Mouse (Mus musculus) ES-Bruce4 (cell line): ENCODE measurements around the gene Gnaq.

Experiments used
- CTCF ChIP-seq: IDR thresholded peaks from one replicate; pipeline ENCODE4 v1.8.1; 2011; ENCODE audit warnings: low read depth, low read length
- EP300 ChIP-seq: IDR thresholded peaks from 2 replicates; pipeline ENCODE4 v1.6.1; 2011; ENCODE audit warnings: low read depth, low read length; ENCODE audit not compliant: insufficient read depth
- POLR2A ChIP-seq: IDR thresholded peaks from one replicate; pipeline ENCODE4 v1.8.1; 2011; ENCODE audit warnings: low read length; ENCODE audit not compliant: insufficient read depth

GRCm38 (mm10) chr19:16386514-16386913 is 253.9 kb downstream of the Gnaq start:
- TF ChIP-seq CTCF = no peak
- TF ChIP-seq POLR2A = no peak
- TF ChIP-seq EP300 = no peak
